Mouse (Mus musculus): ENCODE data around the gene Krt14.

DNA sequence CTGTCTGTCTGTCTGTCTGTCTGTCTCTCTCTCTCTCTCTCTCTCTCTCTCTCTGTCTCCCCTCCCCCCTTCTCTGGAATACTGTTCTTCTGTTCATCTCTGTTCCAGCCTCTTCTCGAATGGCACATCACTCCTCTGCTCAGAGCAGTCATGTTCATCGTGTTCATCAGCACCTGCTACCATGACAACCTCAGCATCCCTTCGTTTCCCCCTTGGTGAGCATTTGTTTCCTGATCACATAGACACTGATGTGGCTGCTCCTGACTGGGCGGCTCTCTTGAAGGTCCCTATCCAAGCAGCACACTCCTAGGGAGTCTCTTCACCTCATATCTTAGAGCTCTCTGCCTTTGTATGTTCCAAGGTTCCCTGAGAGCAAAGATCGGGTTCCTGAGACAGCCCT, 29.0 kb downstream of the Krt14 start:
- TF ChIP-seq CTCF (IDR thresholded peaks at IDR 0.05) (no peak), POLR2A (IDR thresholded peaks at IDR 0.05; ENCODE audit: insufficient read depth, low read depth, low read length) (no peak), EP300 (IDR thresholded peaks at IDR 0.05; ENCODE audit: insufficient read depth, low read depth, low read length) (no peak)

All from heart, adult 2 months (tissue).